Mouse (Mus musculus): Measurements from ENCODE around the gene Ifnk. TPM values are rescaled to one million over a fixed set of nuclear protein-coding genes. Genes with fewer than 3 reads are reported as not detected.

The Ifnk gene
- polyA plus RNA-seq, 1 experiment, result not detected

DNA sequence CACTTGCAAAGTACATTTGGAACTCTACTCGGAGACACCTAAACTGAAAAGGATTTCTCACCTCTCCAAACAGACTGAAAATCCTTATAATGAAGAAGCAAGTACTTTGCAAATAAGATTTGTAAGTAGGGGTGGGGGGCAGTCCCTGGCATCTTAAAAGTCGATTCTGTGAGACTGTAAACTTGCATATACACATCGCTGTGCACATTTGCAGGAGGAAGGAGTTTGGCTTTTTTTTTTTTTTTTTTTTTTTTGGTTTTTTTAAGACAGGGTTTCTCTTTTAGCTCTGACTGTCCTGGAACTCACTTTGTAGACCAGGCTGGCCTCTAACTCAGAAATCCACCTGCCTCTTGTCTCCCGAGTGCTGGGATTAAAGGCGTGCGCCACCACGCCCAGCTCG lies 31.3 kb upstream of the Ifnk start:
- no peaks in the 10 kb centered on the region for H3K36me3 ChIP-seq (ENCODE audit: control insufficient read depth)
- no peaks in the 10 kb centered on the region for H3K4me1 ChIP-seq (ENCODE audit: control insufficient read depth)
- TF ChIP-seq TAL1 (IDR thresholded peaks at IDR 0.05; ENCODE audit: low read length) (no peak), GATA1 (IDR thresholded peaks at IDR 0.05; ENCODE audit: low read length) (no peak)
- no peaks in the 10 kb centered on the region for H3K9me3 ChIP-seq (ENCODE audit: control insufficient read depth, low read length)
- no peaks in the 10 kb centered on the region for H3K27me3 ChIP-seq (ENCODE audit: control insufficient read depth)
- H3K4me3 ChIP-seq (replicated peaks), result no peak overlapping the region

DNA sequence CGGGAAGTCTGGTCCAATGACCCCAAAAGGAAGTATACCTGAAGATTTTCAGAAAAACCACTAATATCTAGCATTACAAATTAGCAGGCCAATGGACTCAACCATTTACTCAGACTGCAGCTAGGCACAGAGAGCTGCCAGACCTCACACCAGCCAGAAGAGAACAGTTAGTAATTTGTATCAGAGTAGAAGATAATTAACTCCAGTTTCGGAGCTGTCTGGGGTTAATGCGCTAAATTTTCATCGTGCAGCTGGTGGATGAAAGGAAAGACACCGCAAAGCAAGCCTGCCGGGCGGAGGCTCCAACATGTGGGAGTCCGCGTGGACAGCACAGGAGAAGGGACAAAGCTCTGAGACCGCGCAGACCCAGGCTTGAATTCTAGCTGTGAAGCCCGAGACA lies 30.8 kb upstream of the Ifnk start:
- Histone ChIP-seq H3K9me3 (ENCODE audit: control insufficient read depth, low read length) (no peaks in the 10 kb centered on the region), H3K36me3 (ENCODE audit: control insufficient read depth) (no peaks in the 10 kb centered on the region), H3K4me1 (ENCODE audit: control insufficient read depth) (no peaks in the 10 kb centered on the region), H3K27me3 (ENCODE audit: control insufficient read depth) (no peaks in the 10 kb centered on the region), H3K4me3 (replicated peaks) (no peak overlapping the region)
- no peak for TF ChIP-seq GATA1 (IDR thresholded peaks at IDR 0.05; ENCODE audit: low read length)
- no peak for TF ChIP-seq TAL1 (IDR thresholded peaks at IDR 0.05; ENCODE audit: low read length)

GRCm38 (mm10) chr4:35123087-35123486 lies 28.8 kb upstream of the Ifnk start:
- Histone ChIP-seq H3K27me3 (ENCODE audit: control insufficient read depth) (no peaks in the 10 kb centered on the region), H3K4me1 (ENCODE audit: control insufficient read depth) (no peaks in the 10 kb centered on the region), H3K36me3 (ENCODE audit: control insufficient read depth) (no peaks in the 10 kb centered on the region), H3K4me3 (replicated peaks) (no peak overlapping the region), H3K9me3 (ENCODE audit: control insufficient read depth, low read length) (no peaks in the 10 kb centered on the region)
- TF ChIP-seq TAL1 (IDR thresholded peaks at IDR 0.05; ENCODE audit: low read length) (no peak), GATA1 (IDR thresholded peaks at IDR 0.05; ENCODE audit: low read length) (no peak)

DNA sequence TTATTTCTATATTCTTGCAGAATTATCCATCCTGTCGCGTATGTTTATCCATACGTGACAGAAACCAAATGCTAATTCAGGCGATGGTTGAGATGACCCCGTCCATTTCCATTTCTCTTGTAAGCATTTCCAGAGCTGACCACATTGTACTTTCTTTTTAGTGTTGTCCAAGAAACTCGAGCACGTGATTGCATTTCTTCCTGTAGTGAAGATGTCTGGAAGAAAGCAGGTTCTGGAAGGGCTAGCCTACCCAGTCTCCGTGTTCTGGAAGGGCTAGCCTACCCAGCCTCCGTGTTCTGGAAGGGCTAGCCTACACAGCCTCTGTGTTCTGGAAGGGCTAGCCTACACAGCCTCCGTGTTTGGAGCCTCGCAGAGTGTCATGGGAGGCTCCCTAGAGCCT lies 27.8 kb upstream of the Ifnk start:
- Histone ChIP-seq H3K4me3 (replicated peaks) (no peak overlapping the region), H3K9me3 (ENCODE audit: control insufficient read depth, low read length) (no peaks in the 10 kb centered on the region), H3K36me3 (ENCODE audit: control insufficient read depth) (no peaks in the 10 kb centered on the region), H3K27me3 (ENCODE audit: control insufficient read depth) (no peaks in the 10 kb centered on the region), H3K4me1 (ENCODE audit: control insufficient read depth) (no peaks in the 10 kb centered on the region)
- TF ChIP-seq TAL1 (IDR thresholded peaks at IDR 0.05; ENCODE audit: low read length) (no peak), GATA1 (IDR thresholded peaks at IDR 0.05; ENCODE audit: low read length) (no peak)

DNA sequence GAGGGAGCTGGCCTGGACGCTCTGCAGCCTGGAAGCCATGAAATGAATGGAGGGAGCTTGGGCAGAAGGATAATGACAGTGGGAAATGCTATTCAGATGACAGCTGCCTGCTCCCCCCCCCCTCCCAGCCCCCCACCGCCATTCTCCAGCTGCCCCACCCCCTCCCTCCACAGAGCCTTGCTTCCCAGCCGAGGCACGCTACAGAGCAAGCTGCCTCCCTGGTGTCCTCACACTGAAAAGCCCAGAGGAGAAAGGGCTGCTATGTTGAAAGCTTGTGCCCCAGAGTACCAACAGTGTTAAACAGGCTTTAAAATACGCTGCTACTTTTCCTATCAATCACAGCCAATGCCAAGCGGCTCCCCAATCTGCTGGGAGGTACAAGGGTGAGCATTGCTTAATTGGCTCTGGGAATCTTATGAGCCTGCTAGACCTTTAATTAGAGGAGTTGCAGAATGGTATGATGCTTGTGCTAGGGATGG lies 26.5 kb upstream of the Ifnk start:
- Histone ChIP-seq H3K9me3 (ENCODE audit: control insufficient read depth, low read length) (no peaks in the 10 kb centered on the region), H3K4me1 (ENCODE audit: control insufficient read depth) (no peaks in the 10 kb centered on the region), H3K27me3 (ENCODE audit: control insufficient read depth) (no peaks in the 10 kb centered on the region), H3K36me3 (ENCODE audit: control insufficient read depth) (no peaks in the 10 kb centered on the region), H3K4me3 (replicated peaks) (no peak overlapping the region)
- TF ChIP-seq TAL1 (IDR thresholded peaks at IDR 0.05; ENCODE audit: low read length) (no peak), GATA1 (IDR thresholded peaks at IDR 0.05; ENCODE audit: low read length) (no peak)

GRCm38 (mm10) chr4:35126776-35127175 lies 25.1 kb upstream of the Ifnk start:
- Histone ChIP-seq H3K4me1 (ENCODE audit: control insufficient read depth) (no peaks in the 10 kb centered on the region), H3K27me3 (ENCODE audit: control insufficient read depth) (no peaks in the 10 kb centered on the region), H3K36me3 (ENCODE audit: control insufficient read depth) (no peaks in the 10 kb centered on the region), H3K9me3 (ENCODE audit: control insufficient read depth, low read length) (no peaks in the 10 kb centered on the region), H3K4me3 (replicated peaks) (no peak overlapping the region)
- TF ChIP-seq GATA1 (IDR thresholded peaks at IDR 0.05; ENCODE audit: low read length) (no peak), TAL1 (IDR thresholded peaks at IDR 0.05; ENCODE audit: low read length) (no peak)

GRCm38 (mm10) chr4:35127759-35128158 lies 24.1 kb upstream of the Ifnk start:
- Histone ChIP-seq H3K4me3 (replicated peaks) (no peak overlapping the region), H3K9me3 (ENCODE audit: control insufficient read depth, low read length) (no peaks in the 10 kb centered on the region), H3K27me3 (ENCODE audit: control insufficient read depth) (no peaks in the 10 kb centered on the region), H3K36me3 (ENCODE audit: control insufficient read depth) (no peaks in the 10 kb centered on the region), H3K4me1 (ENCODE audit: control insufficient read depth) (no peaks in the 10 kb centered on the region)
- no peak for TF ChIP-seq TAL1 (IDR thresholded peaks at IDR 0.05; ENCODE audit: low read length)
- TF ChIP-seq GATA1 (IDR thresholded peaks at IDR 0.05; ENCODE audit: low read length), result no peak

DNA sequence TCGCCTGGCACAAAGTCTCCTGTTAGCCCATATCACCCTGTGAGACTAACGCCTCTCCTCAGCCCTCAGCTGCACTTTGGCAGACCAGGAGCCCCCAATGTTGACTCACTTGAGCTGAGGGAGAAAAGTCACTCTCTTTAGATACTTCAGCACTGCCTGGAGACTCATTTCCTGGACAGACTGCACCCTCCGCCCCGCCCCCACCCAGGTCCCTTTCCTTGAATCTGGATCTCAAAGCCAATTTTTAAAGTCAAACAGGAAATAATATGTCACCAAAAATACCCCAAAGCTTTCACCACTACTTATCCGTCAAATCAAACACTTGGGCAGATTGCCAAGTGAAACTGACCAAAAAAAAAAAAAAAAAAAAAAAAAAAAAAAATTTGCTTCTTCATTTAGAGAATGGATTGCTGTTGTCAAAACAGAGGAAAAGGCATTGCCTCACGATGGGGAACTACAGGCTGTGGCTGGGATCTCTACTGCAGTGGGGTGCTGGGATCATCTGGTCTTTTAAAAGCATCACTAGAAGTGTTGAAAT lies 21.4 kb upstream of the Ifnk start:
- Histone ChIP-seq H3K27me3 (ENCODE audit: control insufficient read depth) (no peaks in the 10 kb centered on the region), H3K4me1 (ENCODE audit: control insufficient read depth) (no peaks in the 10 kb centered on the region), H3K4me3 (replicated peaks) (no peak overlapping the region), H3K36me3 (ENCODE audit: control insufficient read depth) (no peaks in the 10 kb centered on the region), H3K9me3 (ENCODE audit: control insufficient read depth, low read length) (no peaks in the 10 kb centered on the region)
- no peak for TF ChIP-seq TAL1 (IDR thresholded peaks at IDR 0.05; ENCODE audit: low read length)
- no peak for TF ChIP-seq GATA1 (IDR thresholded peaks at IDR 0.05; ENCODE audit: low read length)

GRCm38 (mm10) chr4:35131592-35131991 lies 20.3 kb upstream of the Ifnk start:
- Histone ChIP-seq H3K27me3 (ENCODE audit: control insufficient read depth) (no peaks in the 10 kb centered on the region), H3K4me3 (replicated peaks) (no peak overlapping the region), H3K4me1 (ENCODE audit: control insufficient read depth) (peaks cover 5% of the 10 kb centered on the region), H3K9me3 (ENCODE audit: control insufficient read depth, low read length) (no peaks in the 10 kb centered on the region), H3K36me3 (ENCODE audit: control insufficient read depth) (no peaks in the 10 kb centered on the region)
- TF ChIP-seq TAL1 (IDR thresholded peaks at IDR 0.05; ENCODE audit: low read length), result no peak
- no peak for TF ChIP-seq GATA1 (IDR thresholded peaks at IDR 0.05; ENCODE audit: low read length)

- no peaks in the 10 kb centered on the region for H3K9me3 ChIP-seq (ENCODE audit: control insufficient read depth, low read length)
- no peak overlapping the region for H3K4me3 ChIP-seq (replicated peaks)
- peaks cover 15% of the 10 kb centered on the region for H3K4me1 ChIP-seq (ENCODE audit: control insufficient read depth)
- H3K27me3 ChIP-seq (ENCODE audit: control insufficient read depth), result no peaks in the 10 kb centered on the region
- TF ChIP-seq TAL1 (IDR thresholded peaks at IDR 0.05; ENCODE audit: low read length) (no peak), GATA1 (IDR thresholded peaks at IDR 0.05; ENCODE audit: low read length) (no peak)
- no peaks in the 10 kb centered on the region for H3K36me3 ChIP-seq (ENCODE audit: control insufficient read depth)
Observed at GRCm38 (mm10) chr4:35133411-35133810, 18.4 kb upstream of the Ifnk start.
